Mouse (Mus musculus): ENCODE results near the gene Maml2. TPM values are rescaled to one million over a fixed set of nuclear protein-coding genes. Genes with fewer than 3 reads are reported as not detected.

Maml2 gene
- polyA plus RNA-seq, 1 experiment from 2014 or later = 11.6 TPM

- WGBS = 23% methylated on average over 6 of the region's 6 CpGs
- H3K9ac ChIP-seq = no peak overlapping the region
- ATAC-seq (ENCODE audit: insufficient number of reproducible peaks, low FRiP score) = peak; percentile 88
Observed at GRCm38 (mm10) chr9:13430302-13430701, 132.5 kb downstream of the Maml2 start.

GRCm38 (mm10) chr9:13430744-13431143 is 133.0 kb downstream of the Maml2 start:
- Histone ChIP-seq H3K36me3 (no peaks in the 10 kb centered on the region), H3K9ac (no peak overlapping the region), H3K27ac (ENCODE audit: poor library complexity, severe bottlenecking) (peak overlapping the region; percentile 81), H3K4me1 (replicated peaks) (peaks cover 61% of the 10 kb centered on the region), H3K4me3 (no peak overlapping the region), H3K4me2 (no peak overlapping the region), H3K27me3 (replicated peaks) (no peaks in the 10 kb centered on the region), H3K9me3 (replicated peaks) (no peaks in the 10 kb centered on the region)
- peak; percentile 41; the same call in 1 of the 2 replicates for ATAC-seq (ENCODE audit: insufficient number of reproducible peaks, low FRiP score)

More at GRCm38 (mm10) chr9:13430302-13430701, 132.5 kb downstream of the Maml2 start:
- Histone ChIP-seq H3K4me3 (no peak overlapping the region), H3K27ac (ENCODE audit: poor library complexity, severe bottlenecking) (peak overlapping the region; percentile 81), H3K4me1 (replicated peaks) (peaks cover 63% of the 10 kb centered on the region), H3K27me3 (replicated peaks) (no peaks in the 10 kb centered on the region), H3K36me3 (no peaks in the 10 kb centered on the region), H3K9me3 (replicated peaks) (no peaks in the 10 kb centered on the region), H3K4me2 (no peak overlapping the region)

- Histone ChIP-seq H3K9me3 (replicated peaks) (no peaks in the 10 kb centered on the region), H3K36me3 (no peaks in the 10 kb centered on the region), H3K27me3 (replicated peaks) (no peaks in the 10 kb centered on the region), H3K4me1 (replicated peaks) (peaks cover 57% of the 10 kb centered on the region), H3K4me3 (no peak overlapping the region), H3K27ac (ENCODE audit: poor library complexity, severe bottlenecking) (0 out of 2 replicates have a peak overlapping the region, but pooled peaks have one; percentile 8), H3K4me2 (no peak overlapping the region), H3K9ac (no peak overlapping the region)
- no peak for ATAC-seq (ENCODE audit: insufficient number of reproducible peaks, low FRiP score)
- 94% methylated on average over 3 of the region's 3 CpGs for WGBS
Observed at GRCm38 (mm10) chr9:13431646-13432045, 133.9 kb downstream of the Maml2 start.

GRCm38 (mm10) chr9:13433501-13434090 is 135.8 kb downstream of the Maml2 start:
- ATAC-seq (ENCODE audit: insufficient number of reproducible peaks, low FRiP score) = no peak
- peaks cover 3% of the 10 kb centered on the region; the same call in 1 of the 2 replicates for H3K9me3 ChIP-seq (replicated peaks)
- no peak overlapping the region for H3K9ac ChIP-seq
- peaks cover 43% of the 10 kb centered on the region for H3K4me1 ChIP-seq (replicated peaks)
- H3K27me3 ChIP-seq (replicated peaks) = no peaks in the 10 kb centered on the region
- H3K36me3 ChIP-seq = peaks cover 4% of the 10 kb centered on the region; the same call in 1 of the 2 replicates
- no peak overlapping the region for H3K4me2 ChIP-seq
- peak overlapping the region; percentile 42; the same call in 1 of the 2 replicates for H3K27ac ChIP-seq (ENCODE audit: poor library complexity, severe bottlenecking)
- WGBS = 58% methylated on average over 6 of the region's 6 CpGs
- no peak overlapping the region for H3K4me3 ChIP-seq

GRCm38 (mm10) chr9:13440911-13441310 is 143.2 kb downstream of the Maml2 start:
- Histone ChIP-seq H3K9ac (no peak overlapping the region), H3K36me3 (peaks cover 4% of the 10 kb centered on the region; the same call in 1 of the 2 replicates), H3K4me1 (replicated peaks) (peaks cover 29% of the 10 kb centered on the region), H3K4me3 (no peak overlapping the region), H3K27ac (ENCODE audit: poor library complexity, severe bottlenecking) (peak overlapping the region; percentile 33), H3K27me3 (replicated peaks) (no peaks in the 10 kb centered on the region), H3K9me3 (replicated peaks) (peaks cover 3% of the 10 kb centered on the region; the same call in 1 of the 2 replicates), H3K4me2 (no peak overlapping the region)
- 59% methylated on average over 6 of the region's 6 CpGs for WGBS
- no peak for ATAC-seq (ENCODE audit: insufficient number of reproducible peaks, low FRiP score)

- 27% methylated on average over 13 of the region's 13 CpGs for WGBS
- no peaks in the 10 kb centered on the region for H3K27me3 ChIP-seq (replicated peaks)
- peaks cover 37% of the 10 kb centered on the region for H3K4me1 ChIP-seq (replicated peaks)
- ATAC-seq (ENCODE audit: insufficient number of reproducible peaks, low FRiP score) = peak; percentile 82; the same call in 1 of the 2 replicates
- peaks cover 4% of the 10 kb centered on the region; the same call in 1 of the 2 replicates for H3K36me3 ChIP-seq
- peak overlapping the region; percentile 78 for H3K27ac ChIP-seq (ENCODE audit: poor library complexity, severe bottlenecking)
- H3K9me3 ChIP-seq (replicated peaks) = peaks cover 3% of the 10 kb centered on the region; the same call in 1 of the 2 replicates
- H3K4me3 ChIP-seq = no peak overlapping the region
- H3K9ac ChIP-seq = 0 out of 2 replicates have a peak overlapping the region, but pooled peaks have one; percentile 1
- H3K4me2 ChIP-seq = peak overlapping the region; percentile 43
Observed at GRCm38 (mm10) chr9:13442012-13442735, 144.4 kb downstream of the Maml2 start.

GRCm38 (mm10) chr9:13443484-13444211 is 145.9 kb downstream of the Maml2 start:
- Histone ChIP-seq H3K9me3 (replicated peaks) (no peaks in the 10 kb centered on the region), H3K9ac (no peak overlapping the region), H3K27me3 (replicated peaks) (no peaks in the 10 kb centered on the region), H3K4me3 (no peak overlapping the region), H3K4me1 (replicated peaks) (peaks cover 48% of the 10 kb centered on the region), H3K4me2 (no peak overlapping the region), H3K27ac (ENCODE audit: poor library complexity, severe bottlenecking) (0 out of 2 replicates have a peak overlapping the region, but pooled peaks have one; percentile 33), H3K36me3 (no peaks in the 10 kb centered on the region)
- no peak for ATAC-seq (ENCODE audit: insufficient number of reproducible peaks, low FRiP score)
- WGBS = 74% methylated on average over 1 of the region's 1 CpGs

- no peaks in the 10 kb centered on the region for H3K36me3 ChIP-seq
- H3K27me3 ChIP-seq (replicated peaks) = no peaks in the 10 kb centered on the region
- H3K27ac ChIP-seq (ENCODE audit: poor library complexity, severe bottlenecking) = no peak overlapping the region
- no peak overlapping the region for H3K4me2 ChIP-seq
- no peak for ATAC-seq (ENCODE audit: insufficient number of reproducible peaks, low FRiP score)
- peaks cover 62% of the 10 kb centered on the region for H3K4me1 ChIP-seq (replicated peaks)
- no peak overlapping the region for H3K4me3 ChIP-seq
- WGBS = 70% methylated on average over 1 of the region's 1 CpGs
- H3K9me3 ChIP-seq (replicated peaks) = no peaks in the 10 kb centered on the region
- H3K9ac ChIP-seq = no peak overlapping the region
Observed at GRCm38 (mm10) chr9:13446236-13446635, 148.5 kb downstream of the Maml2 start.

- H3K4me2 ChIP-seq = no peak within 1 kb of the TSS
- no peak for ATAC-seq (ENCODE audit: insufficient number of reproducible peaks, low FRiP score)
- H3K9ac ChIP-seq = no peak within 1 kb of the TSS
- H3K27me3 ChIP-seq (replicated peaks) = no peaks in the 10 kb centered on the region
- H3K27ac ChIP-seq (ENCODE audit: poor library complexity, severe bottlenecking) = peak within 1 kb of the TSS; percentile 7; the same call in 1 of the 2 replicates
- no peaks in the 10 kb centered on the region for H3K36me3 ChIP-seq
- WGBS = 55% methylated on average over 4 of the region's 4 CpGs
- H3K9me3 ChIP-seq (replicated peaks) = no peaks in the 10 kb centered on the region
- no peak within 1 kb of the TSS for H3K4me3 ChIP-seq
- H3K4me1 ChIP-seq (replicated peaks) = peaks cover 58% of the 10 kb centered on the region
Observed at GRCm38 (mm10) chr9:13446703-13447285, 149.0 kb downstream of the Maml2 start, which contains the start of gene Gm17571. Gene Gm17571, minus strand, starts transcription at chr9:13446753.

GRCm38 (mm10) chr9:13448716-13449115 is 151.0 kb downstream of the Maml2 start:
- no peak overlapping the region for H3K27ac ChIP-seq (ENCODE audit: poor library complexity, severe bottlenecking)
- no peaks in the 10 kb centered on the region for H3K36me3 ChIP-seq
- H3K4me2 ChIP-seq = no peak overlapping the region
- no peaks in the 10 kb centered on the region for H3K9me3 ChIP-seq (replicated peaks)
- ATAC-seq (ENCODE audit: insufficient number of reproducible peaks, low FRiP score) = no peak
- peaks cover 43% of the 10 kb centered on the region for H3K4me1 ChIP-seq (replicated peaks)
- H3K4me3 ChIP-seq = no peak overlapping the region
- H3K27me3 ChIP-seq (replicated peaks) = no peaks in the 10 kb centered on the region
- no peak overlapping the region for H3K9ac ChIP-seq
- 78% methylated on average over 3 of the region's 3 CpGs for WGBS

Data from heart, embryonic 12.5 days (tissue).